In the genomic region with DNA sequence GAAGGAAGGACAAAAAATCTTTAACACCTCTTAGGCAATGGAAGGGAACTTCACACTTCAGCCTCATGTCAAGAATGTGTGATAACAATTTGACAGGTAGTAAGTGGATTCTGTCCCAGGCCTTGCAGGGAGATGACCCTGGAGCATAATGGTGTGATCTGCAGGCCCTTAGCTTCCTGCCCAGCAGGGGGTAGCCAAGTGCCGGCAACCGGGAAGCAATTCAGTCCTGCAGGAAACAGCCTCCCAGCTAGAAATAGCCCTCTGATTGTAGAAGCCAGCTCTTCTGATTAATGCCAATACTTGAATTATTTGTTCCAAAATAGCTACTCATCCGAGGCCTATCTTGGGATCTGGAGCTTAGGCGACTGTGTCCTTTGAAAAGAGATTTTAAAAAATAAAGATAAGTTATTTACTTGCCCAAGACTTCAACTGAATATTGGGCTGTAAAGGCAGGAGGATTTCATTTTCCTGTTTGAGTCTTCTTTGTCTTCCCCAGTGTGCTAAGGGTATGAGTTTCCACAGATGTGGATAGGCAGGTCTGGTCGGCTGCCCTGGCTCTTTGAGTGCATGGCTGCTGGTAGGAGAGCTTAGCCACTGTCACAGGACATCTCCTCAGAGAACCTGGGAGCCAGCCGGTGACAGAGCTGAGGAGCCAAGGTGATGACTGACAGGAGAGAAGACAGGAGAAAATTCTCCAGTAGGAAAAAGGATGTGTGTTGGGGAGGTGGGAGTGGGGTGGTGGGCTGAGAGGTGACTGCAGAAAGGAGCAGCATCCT, we compare ENCODE assay signal across 8 mouse cellular contexts.
DNase-seq lines count a peak whose midpoint lies in the region; ATAC-seq lines count a peak whose summit lies in the region.

No protein-coding gene starts in this region.

- peak overlapping the region; percentile 73 for H3K27ac ChIP-seq in hindbrain, embryonic 15.5 days (replicated peaks)
- no peak overlapping the region for H3K27ac ChIP-seq in midbrain, embryonic 13.5 days
- peak overlapping the region; percentile 49; the same call in 1 of the 2 replicates for H3K27ac ChIP-seq in stomach, embryonic 14.5 days (ENCODE audit: low read length)

- intact Hi-C loops in gastrocnemius, postnatal 14 days (cut with DNase I; ENCODE audit: low total_unique reads), result no loop called here
- intact Hi-C loops in left cerebral cortex, postnatal 14 days (cut with DNase I), result no loop called here

- peaks cover 9% of the 10 kb centered on the region for H3K4me1 ChIP-seq in hindbrain, embryonic 15.5 days (replicated peaks)
- H3K4me1 ChIP-seq in midbrain, embryonic 13.5 days (replicated peaks), result peaks cover 9% of the 10 kb centered on the region
- no peaks in the 10 kb centered on the region for H3K4me1 ChIP-seq in stomach, embryonic 14.5 days (ENCODE audit: control insufficient read depth, insufficient read depth, low read length)

- no peaks in the 10 kb centered on the region for H3K36me3 ChIP-seq in hindbrain, embryonic 15.5 days
- H3K36me3 ChIP-seq in midbrain, embryonic 13.5 days, result no peaks in the 10 kb centered on the region
- no peaks in the 10 kb centered on the region for H3K36me3 ChIP-seq in stomach, embryonic 14.5 days (ENCODE audit: control insufficient read depth, insufficient read depth, low read length)

- H3K9ac ChIP-seq in hindbrain, embryonic 15.5 days, result no peak overlapping the region
- H3K9ac ChIP-seq in midbrain, embryonic 13.5 days (replicated peaks), result no peak overlapping the region
- H3K9ac ChIP-seq in stomach, embryonic 14.5 days (replicated peaks; ENCODE audit: low read depth, low read length), result no peak overlapping the region

- no peak overlapping the region for H3K4me3 ChIP-seq in hindbrain, embryonic 15.5 days
- no peak overlapping the region for H3K4me3 ChIP-seq in midbrain, embryonic 13.5 days (replicated peaks)
- no peak overlapping the region for H3K4me3 ChIP-seq in stomach, embryonic 14.5 days (ENCODE audit: low read depth, low read length)

- WGBS in hindbrain, embryonic 15.5 days, result 19% methylated on average over 6 of the region's 6 CpGs
- WGBS in midbrain, embryonic 13.5 days, result 23% methylated on average over 6 of the region's 6 CpGs
- WGBS in stomach, embryonic 14.5 days, result 10% methylated on average over 6 of the region's 6 CpGs

- no peak overlapping the region for H3K4me2 ChIP-seq in hindbrain, embryonic 15.5 days
- no peak overlapping the region for H3K4me2 ChIP-seq in midbrain, embryonic 13.5 days (replicated peaks)
- no peak overlapping the region for H3K4me2 ChIP-seq in stomach, embryonic 14.5 days (replicated peaks; ENCODE audit: low read depth, low read length)

- H3K9me3 ChIP-seq in hindbrain, embryonic 15.5 days, result no peaks in the 10 kb centered on the region
- H3K9me3 ChIP-seq in midbrain, embryonic 13.5 days, result no peaks in the 10 kb centered on the region
- no peaks in the 10 kb centered on the region for H3K9me3 ChIP-seq in stomach, embryonic 14.5 days (ENCODE audit: control insufficient read depth, low read depth, low read length)

- peak; percentile 84 for DNase-seq in adrenal gland, adult 2 months
- peak; percentile 65 for DNase-seq in gastrocnemius, postnatal 14 days
- peak; percentile 3 to 34 for DNase-seq in left cerebral cortex, postnatal 14 days (ENCODE audit: low spot score in 2 of 2)
- no peak for DNase-seq in spleen, postnatal 14 days (ENCODE audit: low spot score in 2 of 2)

- ATAC-seq in common myeloid progenitor, adult 5-6 weeks (replicated peaks; ENCODE audit: low read depth, poor library complexity, severe bottlenecking), result peak; percentile 96
- ATAC-seq in hindbrain, embryonic 15.5 days (ENCODE audit: low FRiP score, low read depth), result peak; percentile 74; the same call in 1 of the 2 replicates
- peak; percentile 83 for ATAC-seq in midbrain, embryonic 13.5 days
- ATAC-seq in stomach, embryonic 14.5 days (ENCODE audit: insufficient number of reproducible peaks, insufficient read depth, low FRiP score, low read depth), result peak; percentile 71; the same call in 1 of the 2 replicates

- no peaks in the 10 kb centered on the region for H3K27me3 ChIP-seq in hindbrain, embryonic 15.5 days
- no peaks in the 10 kb centered on the region for H3K27me3 ChIP-seq in midbrain, embryonic 13.5 days
- no peaks in the 10 kb centered on the region for H3K27me3 ChIP-seq in stomach, embryonic 14.5 days (ENCODE audit: control insufficient read depth, insufficient read depth, low read length)

Comparison
In these comparisons a context has a peak if more than half of its experiments do, and no peak if none do; other contexts are left out.
1. DNase-seq: peak in adrenal gland, adult 2 months (single experiment), gastrocnemius, postnatal 14 days (single experiment) and left cerebral cortex, postnatal 14 days (2 of 2); none in spleen, postnatal 14 days (0 of 2).
2. Peak in every context shown above with its lines, with median percentiles within 50 percentile points of each other: ATAC-seq.